Mouse (Mus musculus) CH12.LX (cell line): ENCODE data around the gene Sh3bp2. TPM values are rescaled to one million over a fixed set of nuclear protein-coding genes. Genes with fewer than 3 reads are reported as not detected.

ENCODE experiments used
- DNase-seq: peaks from one replicate; pipeline ENCODE4 v3.0.0-alpha.2; 2013; ENCODE audit errors: extremely low read depth
- H3K27ac ChIP-seq: 2 replicates; pipeline ENCODE4 v1.5.1; 2012; ENCODE audit warnings: low read depth, mild to moderate bottlenecking, control low read depth, moderate library complexity; ENCODE audit not compliant: insufficient read depth
- H3K27me3 ChIP-seq: replicated peaks from 2 replicates; pipeline ENCODE3; 2012; ENCODE audit warnings: inconsistent platforms
- H3K36me3 ChIP-seq, 2 experiments: replicated peaks in 1 of 2; 2 replicates each; pipeline versions ENCODE3 to v1.6.1; 2012; ENCODE audit warnings: inconsistent platforms in 1 of 2, low read length in 1 of 2, mild to moderate bottlenecking in 1 of 2, mixed read lengths in 1 of 2, moderate library complexity in 1 of 2; ENCODE audit not compliant: control insufficient read depth in 1 of 2, insufficient read depth in 1 of 2
- H3K4me1 ChIP-seq, 2 experiments: 2 replicates each; pipeline ENCODE4 v1.6.1; 2012; ENCODE audit warnings: inconsistent platforms in 1 of 2, moderate library complexity in 1 of 2; ENCODE audit not compliant: insufficient read depth in 2 of 2, control insufficient read depth in 1 of 2
- H3K4me2 ChIP-seq: 2 replicates; pipeline ENCODE4 v1.6.1; 2012; ENCODE audit warnings: low read depth, mild to moderate bottlenecking, control low read depth; ENCODE audit not compliant: poor library complexity, insufficient read depth, severe bottlenecking
- H3K4me3 ChIP-seq, 3 experiments: fragments of 150-350 bp in 1 of 3; sonication (generic) in 1 of 3; replicated peaks in 1 of 3; 2 replicates each; pipeline versions ENCODE3 to v1.5.1; 2011 to 2012; ENCODE audit warnings: low read depth in 2 of 3, low read length in 2 of 3, mild to moderate bottlenecking in 2 of 3, moderate library complexity in 2 of 3, control low read depth in 1 of 3, improper control_type of control experiment in 1 of 3, inconsistent platforms in 1 of 3, mixed read lengths in 1 of 3; ENCODE audit not compliant: poor library complexity in 1 of 3
- H3K79me2 ChIP-seq: replicated peaks from 2 replicates; pipeline ENCODE4 v1.6.1; 2012; ENCODE audit warnings: mild to moderate bottlenecking, moderate library complexity; ENCODE audit not compliant: control insufficient read depth, poor library complexity, insufficient read depth, severe bottlenecking; ENCODE audit errors: extremely low read depth
- H3K9ac ChIP-seq: 2 replicates; pipeline ENCODE4 v1.6.1; 2012; ENCODE audit warnings: low read depth, mild to moderate bottlenecking, control low read depth, moderate library complexity; ENCODE audit not compliant: insufficient read depth
- H3K9me3 ChIP-seq: replicated peaks from 2 replicates; pipeline ENCODE3; 2012; ENCODE audit warnings: low read length, inconsistent platforms, mixed read lengths
- CHD1 ChIP-seq: IDR thresholded peaks from 2 replicates; pipeline ENCODE4 v1.6.1; 2012; ENCODE audit warnings: low read depth, low read length, improper control_type of control experiment, inconsistent platforms
- ETS1 ChIP-seq: conservative IDR thresholded peaks from 2 replicates; pipeline ENCODE4 v1.6.1; 2012; ENCODE audit warnings: low read depth, mild to moderate bottlenecking, inconsistent platforms, low read length, improper control_type of control experiment, moderate library complexity
- HCFC1 ChIP-seq: IDR thresholded peaks from 2 replicates; pipeline ENCODE4 v1.6.1; 2012; ENCODE audit warnings: low read depth, mild to moderate bottlenecking, inconsistent platforms, low read length, improper control_type of control experiment
- IRF4 ChIP-seq: IDR thresholded peaks from 2 replicates; pipeline ENCODE4 v1.6.1; 2014; ENCODE audit warnings: low read depth, mild to moderate bottlenecking, inconsistent platforms, low read length, improper control_type of control experiment
- JUND ChIP-seq: conservative IDR thresholded peaks from 2 replicates; pipeline ENCODE4 v1.6.1; 2011; ENCODE audit warnings: low read depth, low read length, improper control_type of control experiment
- KAT2A ChIP-seq: IDR thresholded peaks from 2 replicates; pipeline ENCODE4 v1.6.1; 2012; ENCODE audit warnings: low read length, improper control_type of control experiment, inconsistent platforms; ENCODE audit not compliant: insufficient replicate concordance
- MAFK ChIP-seq: IDR thresholded peaks from 2 replicates; pipeline ENCODE4 v1.6.1; 2011; ENCODE audit warnings: low read length, improper control_type of control experiment; ENCODE audit not compliant: insufficient replicate concordance
- MAX ChIP-seq: IDR thresholded peaks from 2 replicates; pipeline ENCODE4 v1.6.1; 2011; ENCODE audit warnings: low read length, improper control_type of control experiment
- MAZ ChIP-seq: IDR thresholded peaks from 2 replicates; pipeline ENCODE4 v1.6.1; 2012; ENCODE audit warnings: low read depth, mild to moderate bottlenecking, inconsistent platforms, low read length, improper control_type of control experiment, moderate library complexity
- MXI1 ChIP-seq: IDR thresholded peaks from 2 replicates; pipeline ENCODE4 v1.6.1; 2011; ENCODE audit warnings: mild to moderate bottlenecking, low read depth, low read length, improper control_type of control experiment
- NELFE ChIP-seq: IDR thresholded peaks from 2 replicates; pipeline ENCODE4 v1.6.1; 2011; ENCODE audit warnings: low read depth, low read length, improper control_type of control experiment
- PAX5 ChIP-seq: IDR thresholded peaks from 2 replicates; pipeline ENCODE4 v1.6.1; 2012; ENCODE audit warnings: low read length, inconsistent platforms, mixed read lengths
- RCOR1 ChIP-seq: conservative IDR thresholded peaks from 2 replicates; pipeline ENCODE4 v1.6.1; 2012; ENCODE audit warnings: low read depth, mild to moderate bottlenecking, inconsistent platforms, low read length, improper control_type of control experiment
- SIN3A ChIP-seq: IDR thresholded peaks from 2 replicates; pipeline ENCODE4 v1.6.1; 2012; ENCODE audit warnings: low read length, improper control_type of control experiment, inconsistent platforms
- USF1 ChIP-seq: IDR thresholded peaks from 2 replicates; pipeline ENCODE4 v1.6.1; 2014; ENCODE audit warnings: low read depth, mild to moderate bottlenecking, inconsistent platforms, low read length, improper control_type of control experiment
- USF2 ChIP-seq: conservative IDR thresholded peaks from 2 replicates; pipeline ENCODE4 v1.6.1; 2011; ENCODE audit warnings: low read depth, low read length, improper control_type of control experiment
- dilution Hi-C: fragments of 300-500 bp; cut with MboI; formaldehyde crosslinking; loops from 2 replicates; pipeline ENCODE4 v1.14.3; 2020; ENCODE audit warnings: low sequenced_read_pairs; ENCODE audit not compliant: extremely low pct_unique_long_range_greater_than_20kb, extremely low pct_ligation_motif_present
- in situ Hi-C: fragments of 300-500 bp; cut with MboI; formaldehyde crosslinking; loops from 3 replicates; pipeline ENCODE4 v1.14.3; 2019; ENCODE audit warnings: low sequenced_read_pairs, low pct_ligation_motif_present, low pct_unique_long_range_greater_than_20kb, mixed read lengths
- polyA plus RNA-seq: library from polyadenylated mRNA; unstranded; fragments of >175 nt; gene quantifications from 2 replicates; pipeline ENCODE4 v1.2.1, GENCODE M21; 2012; ENCODE audit warnings: low read depth; ENCODE audit not compliant: insufficient read length
- total RNA-seq, 2 experiments: library from RNA; depleted of rRNA; stranded (reverse); fragments of 300-350 nt in 1 of 2; fragments of >200 nt in 1 of 2; gene quantifications; 2 replicates each; pipeline ENCODE4 v1.2.3; 2012 to 2014

Sh3bp2 gene
- total and polyA plus RNA-seq, 3 experiments = 5.8 to 10.5 (median 7.3) TPM

DNA sequence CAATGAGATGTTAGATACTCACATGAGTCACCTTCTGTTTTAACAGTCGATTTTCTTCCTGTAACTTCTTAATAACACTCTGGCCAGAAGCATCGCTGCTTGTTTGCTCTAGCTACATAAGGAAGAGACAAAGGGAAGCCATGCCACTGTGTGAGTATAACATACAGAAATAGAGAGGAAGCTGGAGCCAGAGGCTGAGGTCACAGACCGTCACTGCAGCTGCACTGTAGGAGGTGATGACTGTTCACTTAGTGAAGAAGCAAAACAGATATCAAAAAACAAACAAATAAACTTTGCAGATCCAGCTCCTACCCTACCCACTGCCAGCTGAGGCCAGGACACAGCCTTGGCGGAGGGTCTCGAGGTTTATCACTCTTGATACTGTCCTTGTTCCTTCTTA, 24.8 kb upstream of the Sh3bp2 start:
- H3K9ac ChIP-seq = no peak overlapping the region
- peaks cover 0 to 23% of the 10 kb centered on the region in 2 experiments; a peak in 2 of 4 replicates for H3K4me1 ChIP-seq
- in situ Hi-C loops = no loop called here
- H3K4me3 ChIP-seq = no peak overlapping the region
- no peak overlapping the region for H3K27ac ChIP-seq
- peaks cover 50 to 79% of the 10 kb centered on the region in 2 experiments for H3K36me3 ChIP-seq
- dilution Hi-C loops = no loop called here
- no peak for TF ChIP-seq CHD1
- no peak for TF ChIP-seq PAX5
- TF ChIP-seq NELFE = no peak
- TF ChIP-seq MAX = no peak
- TF ChIP-seq HCFC1 = no peak
- TF ChIP-seq SIN3A = no peak
- TF ChIP-seq USF2 = no peak
- TF ChIP-seq IRF4 = no peak
- no peak for TF ChIP-seq RCOR1
- TF ChIP-seq, all 38 proteins: peak for 0
- H3K27me3 ChIP-seq = no peaks in the 10 kb centered on the region
- DNase-seq = no peak
- no peaks in the 10 kb centered on the region for H3K9me3 ChIP-seq
- 0 out of 2 replicates have a peak, but pooled peaks cover 2% of the 10 kb centered on the region for H3K79me2 ChIP-seq
- no peak overlapping the region for H3K4me2 ChIP-seq

DNA sequence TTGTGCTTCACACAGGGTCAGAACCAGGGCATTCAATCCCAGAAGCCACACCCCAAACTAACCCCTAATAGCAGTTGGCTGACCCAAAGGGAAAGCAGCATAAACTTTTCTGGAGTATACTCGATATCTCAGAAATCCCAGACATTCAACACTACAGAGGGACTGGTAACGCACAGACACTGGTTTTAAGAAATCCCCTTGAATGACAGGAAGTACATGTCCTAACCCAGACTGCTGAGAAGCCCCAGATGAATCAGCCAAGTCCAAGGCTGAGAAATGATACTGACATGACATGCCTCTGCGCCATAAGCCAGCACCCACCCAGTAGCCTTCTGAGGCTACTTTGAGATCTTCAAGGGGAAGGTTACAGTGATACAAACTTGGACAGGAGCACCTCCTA, 24.1 kb upstream of the Sh3bp2 start:
- Histone ChIP-seq H3K27ac (no peak overlapping the region), H3K9me3 (no peaks in the 10 kb centered on the region), H3K79me2 (0 out of 2 replicates have a peak, but pooled peaks cover 2% of the 10 kb centered on the region), H3K4me1 (peaks cover 0 to 23% of the 10 kb centered on the region in 2 experiments; a peak in 2 of 4 replicates), H3K4me3 (no peak overlapping the region)
- dilution Hi-C loops = no loop called here
- TF ChIP-seq ETS1 = no peak
- TF ChIP-seq KAT2A = no peak
- no peak for TF ChIP-seq USF2
- TF ChIP-seq RCOR1 = no peak
- no peak for TF ChIP-seq NELFE
- no peak for TF ChIP-seq JUND
- TF ChIP-seq, all 38 proteins: peak for 0
- DNase-seq = no peak
- Histone ChIP-seq H3K27me3 (no peaks in the 10 kb centered on the region), H3K4me2 (no peak overlapping the region), H3K36me3 (peaks cover 44 to 74% of the 10 kb centered on the region in 2 experiments), H3K9ac (no peak overlapping the region)
- in situ Hi-C loops = no loop called here

DNA sequence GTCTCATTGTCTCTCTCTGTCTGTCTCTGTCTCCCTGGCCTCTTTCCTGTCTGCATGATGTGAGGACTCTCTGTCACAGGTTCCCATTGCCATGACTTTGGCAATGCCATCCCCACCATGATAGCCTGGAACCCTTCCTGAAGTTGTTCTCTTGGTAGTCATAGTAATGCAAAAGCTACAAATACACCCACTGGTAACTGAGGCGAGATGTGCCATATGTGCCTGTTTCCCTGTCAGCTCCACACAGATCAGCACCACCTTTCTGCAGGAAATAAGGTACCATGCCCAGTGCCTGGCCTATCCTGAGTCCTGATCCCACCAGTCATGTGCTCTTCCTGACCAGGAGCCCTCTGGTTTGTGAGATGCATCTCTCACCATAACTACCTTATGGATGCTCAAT, 23.2 kb upstream of the Sh3bp2 start:
- in situ Hi-C loops (no loop called here), dilution Hi-C loops (no loop called here)
- no peak overlapping the region for H3K27ac ChIP-seq
- no peak for TF ChIP-seq MAZ
- no peak for TF ChIP-seq MAFK
- TF ChIP-seq USF1 = no peak
- TF ChIP-seq JUND = no peak
- no peak for TF ChIP-seq MXI1
- H3K9me3 ChIP-seq = no peaks in the 10 kb centered on the region
- 0 out of 2 replicates have a peak, but pooled peaks cover 2% of the 10 kb centered on the region for H3K79me2 ChIP-seq
- no peak overlapping the region for H3K4me3 ChIP-seq
- H3K36me3 ChIP-seq = peaks cover 40 to 66% of the 10 kb centered on the region in 2 experiments
- H3K27me3 ChIP-seq = no peaks in the 10 kb centered on the region
- no peak overlapping the region for H3K9ac ChIP-seq
- DNase-seq = no peak
- no peak overlapping the region for H3K4me2 ChIP-seq
- peaks cover 0 to 23% of the 10 kb centered on the region in 2 experiments; a peak in 2 of 4 replicates for H3K4me1 ChIP-seq
